Mouse (Mus musculus): ENCODE results near the gene Sowahc. TPM values are rescaled to one million over a fixed set of nuclear protein-coding genes. Genes with fewer than 3 reads are reported as not detected.

Gene Sowahc
- polyA plus RNA-seq (2012; rRNA removed), result 1.8 and 1.9 TPM in 2 replicates

DNA sequence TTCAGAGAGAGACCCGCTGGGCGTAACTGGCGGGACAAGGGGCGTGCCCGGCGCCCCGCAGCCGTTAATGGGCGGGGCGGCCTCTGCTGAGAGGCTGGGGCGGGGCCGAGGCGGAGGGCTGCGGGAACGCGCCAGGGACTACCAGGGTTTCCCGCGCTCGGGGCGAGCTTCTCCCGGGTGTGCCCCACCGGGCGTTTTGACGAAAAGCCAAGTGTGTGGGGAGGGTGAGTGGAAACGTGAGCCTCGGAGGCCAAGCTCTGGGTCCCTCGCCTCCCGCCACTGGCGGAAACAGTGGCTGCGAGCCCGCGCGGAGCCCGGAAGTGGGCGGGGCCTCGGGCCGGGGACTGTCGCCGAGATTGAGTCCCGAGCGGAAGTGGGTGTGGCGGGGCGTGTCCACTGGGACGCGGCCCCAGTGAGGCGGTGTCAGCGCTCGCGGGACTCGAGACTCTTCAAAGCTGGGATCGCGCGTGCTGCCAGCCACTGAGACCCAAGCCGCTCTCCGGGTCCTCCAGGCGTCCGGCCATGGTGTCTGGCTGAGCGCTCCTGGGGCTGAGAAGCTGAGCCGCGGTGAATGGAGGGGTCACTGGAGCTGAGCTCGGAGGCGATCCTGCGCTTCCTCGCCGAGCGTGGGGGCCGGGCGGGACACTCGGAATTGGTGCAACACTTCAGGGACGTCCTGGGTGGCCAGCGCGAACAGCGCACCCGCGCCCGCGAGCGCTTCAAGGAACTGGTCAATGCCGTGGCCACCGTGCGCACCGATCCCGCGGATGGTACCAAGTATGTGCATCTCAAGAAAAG, at the start of gene Sowahc, which contains the start of gene Sept10:
Gene Sowahc (plus strand): TSS at position 481 of the 798 bp plus-strand sequence.
Gene Sept10 (minus strand): TSS at position 375 of the 798 bp plus-strand sequence.

Other genes with a start within 250 kb of the Sowahc start
- 0.86 and 1.8 TPM in 2 replicates for gene Sept10, start 106 bp upstream of the Sowahc start, polyA plus RNA-seq (2012; rRNA removed)
- gene P4ha1, start 101.3 kb downstream of the Sowahc start, polyA plus RNA-seq (2012; rRNA removed), result 2.0 and 2.4 TPM in 2 replicates
- gene Gm10273, start 173.7 kb downstream of the Sowahc start, polyA plus RNA-seq (2012; rRNA removed), result 1.9 and 2.4 TPM in 2 replicates
- gene Pla2g12b, start 181.7 kb downstream of the Sowahc start, polyA plus RNA-seq (2012; rRNA removed), result 3.4 and 4.9 TPM in 2 replicates
- gene Oit3, start 219.8 kb downstream of the Sowahc start, polyA plus RNA-seq (2012; rRNA removed), result 0.09 and 0.10 TPM in 2 replicates

Data from stomach, adult 2 months (tissue).